Mouse (Mus musculus) liver, embryonic 14.5 days (tissue): ENCODE results near the gene Rasgef1b.

Experiments used
- CTCF ChIP-seq: IDR thresholded peaks from 2 replicates; pipeline ENCODE4 v1.5.1; 2016; ENCODE audit warnings: antibody characterized with exemption, low read depth, control low read depth
- EP300 ChIP-seq: IDR thresholded peaks from 2 replicates; pipeline ENCODE4 v1.6.1; 2016; ENCODE audit warnings: antibody characterized with exemption, low read depth

GRCm38 (mm10) chr5:99391525-99391924 is 337.3 kb downstream of the Rasgef1b start:
- TF ChIP-seq CTCF (no peak), EP300 (no peak)
